Mouse (Mus musculus) spleen, adult 10 weeks (tissue): ENCODE data around the gene Atp1a1. TPM values are rescaled to one million over a fixed set of nuclear protein-coding genes. Genes with fewer than 3 reads are reported as not detected.

Experiments
- polyA plus RNA-seq: library from polyadenylated mRNA; stranded (reverse); fragments of 350-450 nt; fragmentation: Illumina TruSeq; extraction: RNeasy Lipid Tissue Mini Kit (QIAGEN cat#74804); gene quantifications from one replicate; pipeline ENCODE4 v1.2.3, GENCODE M21; 2015; ENCODE audit warnings: low replicate concordance; ENCODE audit not compliant: insufficient read depth

The Atp1a1 gene
- polyA plus RNA-seq, result 107 TPM

DNA sequence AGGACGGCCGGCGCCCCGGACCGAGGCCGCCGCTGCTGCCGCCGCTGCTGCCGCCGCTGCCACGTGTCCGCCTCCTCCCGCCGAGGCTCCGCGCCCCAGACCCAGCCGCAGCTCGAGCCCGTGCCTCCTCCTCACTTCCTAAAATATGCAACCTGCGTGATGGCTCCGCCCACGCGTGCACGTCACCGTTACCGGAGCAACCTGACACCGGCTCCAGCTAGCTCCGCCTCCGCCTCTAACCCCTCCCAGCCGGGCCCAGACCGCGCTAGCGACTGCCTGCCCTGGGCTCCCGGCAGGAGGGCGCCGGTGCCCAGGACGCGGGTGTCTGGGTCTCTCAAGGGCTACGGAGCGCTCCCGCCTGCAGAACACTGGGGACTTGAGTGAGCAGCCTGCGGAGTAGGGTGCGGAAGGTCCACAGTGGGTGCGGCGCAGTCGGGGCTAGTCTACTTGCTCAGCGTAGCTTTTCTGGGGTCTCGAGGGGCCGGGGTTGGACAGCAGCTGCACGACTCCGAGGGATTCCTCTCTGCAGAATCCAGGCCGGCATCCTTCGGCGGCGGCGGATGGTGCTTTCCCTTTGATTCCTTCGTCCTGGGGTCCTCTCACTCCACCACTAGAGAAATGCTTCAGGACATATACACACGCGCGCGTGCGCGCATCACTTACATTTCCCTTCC, at the start of gene Atp1a1:
Gene Atp1a1, minus strand, starts transcription at position 135 of the 674 bp plus-strand sequence.

Other genes starting within 250 kb of the Atp1a1 start
- 1.7 TPM for gene Igsf3, start 227.6 kb downstream of the Atp1a1 start, polyA plus RNA-seq
- gene Mab21l3, start 244.3 kb upstream of the Atp1a1 start, polyA plus RNA-seq, result 1.6 TPM